Mouse (Mus musculus) liver, embryonic 16.5 days (tissue): ENCODE measurements around the gene Ppip5k1. TPM values are rescaled to one million over a fixed set of nuclear protein-coding genes. Genes with fewer than 3 reads are reported as not detected.

Experiments used
- ATAC-seq: fragments of 200-750 bp; cut with Nextera tagmentation; 2 replicates; pipeline ENCODE4 v1.8.0; 2017; ENCODE audit warnings: low read depth, mild to moderate bottlenecking, moderate number of reproducible peaks, moderate library complexity
- H3K27ac ChIP-seq: fragments of 300-500 bp; sonication (generic); 2 replicates; pipeline ENCODE4 v1.5.1; 2014; ENCODE audit warnings: mild to moderate bottlenecking, low read length
- H3K27me3 ChIP-seq: fragments of 300-500 bp; sonication (generic); 2 replicates; pipeline ENCODE4 v1.6.1; 2014; ENCODE audit warnings: low read depth, low read length, mixed read lengths; ENCODE audit not compliant: control insufficient read depth, insufficient read depth
- H3K36me3 ChIP-seq: fragments of 300-500 bp; sonication (generic); 2 replicates; pipeline ENCODE4 v1.6.1; 2014; ENCODE audit warnings: mild to moderate bottlenecking; ENCODE audit not compliant: control insufficient read depth, insufficient read depth
- H3K4me1 ChIP-seq: fragments of 300-500 bp; sonication (generic); 2 replicates; pipeline ENCODE4 v1.6.1; 2014; ENCODE audit warnings: low read depth, low read length, mixed read lengths; ENCODE audit not compliant: control insufficient read depth
- H3K4me2 ChIP-seq: fragments of 300-500 bp; sonication (generic); 2 replicates; pipeline ENCODE4 v1.6.1; 2014; ENCODE audit warnings: low read depth, low read length, mixed read lengths
- H3K4me3 ChIP-seq: fragments of 300-500 bp; sonication (generic); 2 replicates; pipeline ENCODE4 v1.5.1; 2014; ENCODE audit warnings: low read depth, mild to moderate bottlenecking, low read length
- H3K9ac ChIP-seq: fragments of 300-500 bp; sonication (generic); 2 replicates; pipeline ENCODE4 v1.6.1; 2014; ENCODE audit warnings: low read depth, low read length
- H3K9me3 ChIP-seq: fragments of 300-500 bp; sonication (generic); replicated peaks from 2 replicates; pipeline ENCODE4 v1.6.1; 2016; ENCODE audit warnings: low read length; ENCODE audit not compliant: control insufficient read depth
- WGBS: fragments of 180-500 bp; shearing (Covaris S2); extraction: QIAGEN DNeasy Blood & Tissue Kit; methylation state at CpG from one replicate; pipeline ENCODE4 v1.1.7; 2014; ENCODE audit not compliant: insufficient replicate concordance; 5-methylcytosine and 5-hydroxymethylcytosine counted together
- polyA plus RNA-seq: library from polyadenylated mRNA; unstranded; fragments of >200 nt; fragmentation: Nextera tagmentation; extraction: Ambion mirVana; gene quantifications from 2 replicates; pipeline ENCODE4 v1.2.1, GENCODE M21; 2015

The Ppip5k1 gene
- polyA plus RNA-seq, 1 experiment from 2014 or later = 5.6 TPM

DNA sequence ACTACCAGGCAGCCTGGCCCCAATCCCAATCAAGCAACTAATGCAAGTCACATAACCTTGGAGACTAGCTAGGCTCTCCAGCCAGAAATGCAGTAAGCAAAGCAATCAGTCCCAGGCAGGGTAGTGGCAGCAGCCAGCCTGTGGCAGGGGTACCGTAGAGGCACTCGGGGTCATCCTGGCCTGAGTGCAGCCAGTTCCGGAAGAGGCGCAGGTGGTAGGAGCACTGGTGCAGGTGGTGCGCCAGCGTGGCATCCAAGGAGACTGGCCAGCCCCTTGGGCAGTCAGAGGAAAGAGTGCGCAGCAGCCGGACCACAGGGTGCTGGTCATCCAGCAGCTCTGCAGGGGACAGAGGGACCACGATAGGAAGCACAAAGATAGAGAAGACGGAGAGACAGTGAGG, 32.2 kb downstream of the Ppip5k1 start:
- WGBS = 75% methylated on average over 10 of the region's 10 CpGs
- Histone ChIP-seq H3K4me3 (no peak overlapping the region), H3K27ac (no peak overlapping the region), H3K4me2 (no peak overlapping the region), H3K9ac (no peak overlapping the region), H3K36me3 (no peaks in the 10 kb centered on the region), H3K4me1 (no peaks in the 10 kb centered on the region), H3K27me3 (no peaks in the 10 kb centered on the region), H3K9me3 (no peaks in the 10 kb centered on the region)
- ATAC-seq = no peak

DNA sequence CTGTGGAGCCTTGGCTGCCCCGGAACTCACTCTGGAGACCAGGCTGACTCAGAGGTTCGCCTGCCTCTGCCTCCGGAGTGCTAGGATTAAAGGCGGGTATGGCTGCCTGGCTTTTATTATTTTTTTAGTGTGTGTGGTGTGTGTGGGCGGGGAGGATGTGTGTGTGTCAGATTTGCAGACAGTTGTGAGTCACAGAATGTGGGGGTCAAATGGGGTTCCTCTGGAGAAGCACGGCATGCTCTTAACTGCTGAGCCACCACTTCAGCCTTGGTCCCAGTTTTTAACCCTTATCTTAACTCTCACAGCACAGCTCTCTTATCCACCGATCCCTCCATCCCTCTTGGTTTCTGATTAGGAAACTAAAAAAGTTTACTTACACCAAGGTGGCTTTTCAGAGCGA, 38.9 kb downstream of the Ppip5k1 start:
- no peaks in the 10 kb centered on the region for H3K36me3 ChIP-seq
- H3K9me3 ChIP-seq = no peaks in the 10 kb centered on the region
- 41% methylated on average over 8 of the region's 8 CpGs for WGBS
- no peaks in the 10 kb centered on the region for H3K27me3 ChIP-seq
- no peak overlapping the region for H3K4me2 ChIP-seq
- H3K4me3 ChIP-seq = no peak overlapping the region
- no peak overlapping the region for H3K27ac ChIP-seq
- no peak overlapping the region for H3K9ac ChIP-seq
- ATAC-seq = no peak
- H3K4me1 ChIP-seq = no peaks in the 10 kb centered on the region

DNA sequence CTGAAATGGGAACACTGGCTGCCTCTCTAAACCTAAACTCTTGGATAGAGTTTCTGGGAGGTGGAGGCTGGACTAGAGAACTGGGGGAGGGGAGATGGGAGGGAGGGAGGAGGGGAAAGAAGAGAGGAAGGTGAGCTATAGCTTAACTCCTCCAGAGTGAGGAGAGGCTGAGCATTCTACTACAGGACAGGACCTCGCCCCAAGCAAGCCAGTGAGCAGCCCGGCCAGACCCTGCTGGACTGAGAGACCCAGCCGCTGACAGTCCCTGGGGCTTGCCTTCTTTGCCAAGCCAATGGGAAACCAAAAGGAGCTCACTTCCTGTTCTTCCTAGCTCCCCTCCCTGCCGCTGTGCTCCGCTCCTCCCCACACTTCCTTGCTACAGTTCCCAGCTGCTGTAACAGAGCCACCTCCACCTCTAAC, 46.2 kb downstream of the Ppip5k1 start:
- WGBS = 18% methylated on average over 5 of the region's 5 CpGs
- Histone ChIP-seq H3K27ac (no peak overlapping the region), H3K4me1 (no peaks in the 10 kb centered on the region), H3K9ac (no peak overlapping the region), H3K4me2 (no peak overlapping the region; the same call in 1 of the 2 replicates), H3K36me3 (no peaks in the 10 kb centered on the region), H3K9me3 (no peaks in the 10 kb centered on the region), H3K27me3 (peaks cover 6% of the 10 kb centered on the region), H3K4me3 (no peak overlapping the region)
- no peak for ATAC-seq

DNA sequence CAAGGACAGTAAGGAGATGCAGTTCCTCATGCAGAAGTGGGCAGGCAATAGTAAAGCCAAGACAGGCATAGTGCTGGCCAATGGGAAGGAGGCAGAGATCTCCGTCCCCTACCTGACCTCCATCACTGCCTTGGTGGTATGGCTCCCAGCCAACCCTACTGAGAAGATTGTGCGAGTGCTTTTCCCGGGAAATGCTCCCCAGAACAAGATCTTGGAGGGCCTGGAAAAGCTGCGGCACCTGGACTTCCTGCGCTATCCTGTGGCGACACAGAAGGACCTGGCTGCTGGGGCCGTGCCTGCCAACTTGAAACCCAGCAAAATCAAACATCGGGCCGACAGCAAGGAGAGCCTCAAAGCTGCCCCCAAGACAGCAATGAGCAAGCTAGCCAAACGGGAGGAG, 55.2 kb downstream of the Ppip5k1 start:
- Histone ChIP-seq H3K9ac (no peak overlapping the region), H3K4me2 (no peak overlapping the region), H3K27me3 (peaks cover 55% of the 10 kb centered on the region), H3K9me3 (no peaks in the 10 kb centered on the region), H3K4me1 (no peaks in the 10 kb centered on the region), H3K27ac (no peak overlapping the region), H3K4me3 (no peak overlapping the region), H3K36me3 (no peaks in the 10 kb centered on the region)
- 59% methylated on average over 10 of the region's 10 CpGs for WGBS
- ATAC-seq = no peak

DNA sequence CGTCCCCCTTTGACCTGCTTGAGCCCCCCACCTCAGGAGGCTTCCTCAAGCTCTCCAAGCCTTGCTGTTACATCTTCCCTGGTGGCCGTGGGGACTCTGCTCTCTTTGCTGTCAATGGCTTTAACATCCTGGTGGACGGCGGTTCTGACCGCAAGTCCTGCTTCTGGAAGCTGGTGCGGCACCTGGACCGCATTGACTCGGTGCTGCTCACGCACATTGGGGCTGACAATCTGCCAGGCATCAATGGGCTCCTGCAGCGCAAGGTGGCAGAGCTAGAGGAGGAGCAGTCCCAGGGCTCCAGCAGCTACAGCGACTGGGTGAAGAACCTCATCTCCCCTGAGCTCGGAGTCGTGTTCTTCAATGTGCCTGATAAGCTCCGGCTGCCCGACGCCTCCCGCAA, 55.7 kb downstream of the Ppip5k1 start:
- WGBS = 69% methylated on average over 17 of the region's 17 CpGs

DNA sequence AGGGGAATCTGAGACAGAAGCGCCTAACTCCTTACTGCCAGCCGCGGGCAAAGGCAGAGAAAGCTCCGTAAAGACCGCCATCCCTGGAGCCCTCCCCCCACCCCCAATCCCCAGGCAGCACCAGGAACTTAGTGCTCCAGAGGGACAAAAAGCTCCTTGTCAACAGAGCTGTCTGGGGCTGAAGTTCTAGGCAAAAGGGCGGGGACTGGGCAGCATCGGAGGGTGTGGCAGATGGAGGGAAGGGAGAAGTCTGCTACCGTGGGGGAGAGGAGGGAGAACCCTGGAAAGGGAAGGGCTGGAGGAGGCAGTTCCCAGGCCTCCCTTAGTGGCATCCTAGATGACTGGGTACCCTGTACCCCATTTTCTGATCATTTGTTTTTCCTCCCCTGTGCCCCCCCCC, 57.1 kb downstream of the Ppip5k1 start:
- 3% methylated on average over 8 of the region's 8 CpGs for WGBS
- H3K4me3 ChIP-seq = no peak overlapping the region
- no peak overlapping the region for H3K9ac ChIP-seq
- no peaks in the 10 kb centered on the region for H3K9me3 ChIP-seq
- no peak overlapping the region for H3K27ac ChIP-seq
- no peak overlapping the region for H3K4me2 ChIP-seq
- no peaks in the 10 kb centered on the region for H3K36me3 ChIP-seq
- ATAC-seq = no peak
- no peaks in the 10 kb centered on the region; the same call in 1 of the 2 replicates for H3K4me1 ChIP-seq
- H3K27me3 ChIP-seq = peaks cover 74% of the 10 kb centered on the region

More for the DNA sequence above, 55.7 kb downstream of the Ppip5k1 start:
- H3K4me3 ChIP-seq = no peak overlapping the region
- H3K4me2 ChIP-seq = no peak overlapping the region
- H3K9ac ChIP-seq = no peak overlapping the region
- H3K9me3 ChIP-seq = no peaks in the 10 kb centered on the region
- no peaks in the 10 kb centered on the region for H3K36me3 ChIP-seq
- peaks cover 60% of the 10 kb centered on the region for H3K27me3 ChIP-seq
- ATAC-seq = no peak
- no peaks in the 10 kb centered on the region for H3K4me1 ChIP-seq
- H3K27ac ChIP-seq = no peak overlapping the region

DNA sequence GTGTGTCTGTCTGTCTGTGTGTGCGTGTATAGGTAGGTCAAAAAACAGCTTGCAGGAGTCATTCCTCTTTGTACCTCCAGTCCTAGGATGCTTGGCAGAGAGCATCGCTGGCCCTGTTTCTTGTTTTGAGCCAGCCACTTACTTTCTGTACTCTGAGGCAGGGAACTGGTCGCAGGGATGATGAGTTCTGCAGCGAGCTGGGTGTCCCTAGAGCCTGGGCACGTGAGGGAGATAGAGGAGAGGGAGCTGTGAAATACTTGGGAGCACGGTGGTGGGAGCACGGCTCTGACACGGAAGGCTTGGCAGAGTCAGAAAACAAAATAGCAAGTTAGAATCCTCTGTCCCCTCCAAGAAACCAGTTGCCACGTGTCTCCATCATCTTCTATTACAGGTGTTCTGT, 57.5 kb downstream of the Ppip5k1 start:
- no peak for ATAC-seq
- no peak overlapping the region for H3K4me3 ChIP-seq
- no peak overlapping the region for H3K27ac ChIP-seq
- H3K36me3 ChIP-seq = no peaks in the 10 kb centered on the region
- WGBS = 7% methylated on average over 9 of the region's 9 CpGs
- H3K9ac ChIP-seq = no peak overlapping the region
- H3K4me2 ChIP-seq = no peak overlapping the region
- H3K27me3 ChIP-seq = peaks cover 78% of the 10 kb centered on the region
- no peaks in the 10 kb centered on the region; the same call in 1 of the 2 replicates for H3K4me1 ChIP-seq
- H3K9me3 ChIP-seq = no peaks in the 10 kb centered on the region

DNA sequence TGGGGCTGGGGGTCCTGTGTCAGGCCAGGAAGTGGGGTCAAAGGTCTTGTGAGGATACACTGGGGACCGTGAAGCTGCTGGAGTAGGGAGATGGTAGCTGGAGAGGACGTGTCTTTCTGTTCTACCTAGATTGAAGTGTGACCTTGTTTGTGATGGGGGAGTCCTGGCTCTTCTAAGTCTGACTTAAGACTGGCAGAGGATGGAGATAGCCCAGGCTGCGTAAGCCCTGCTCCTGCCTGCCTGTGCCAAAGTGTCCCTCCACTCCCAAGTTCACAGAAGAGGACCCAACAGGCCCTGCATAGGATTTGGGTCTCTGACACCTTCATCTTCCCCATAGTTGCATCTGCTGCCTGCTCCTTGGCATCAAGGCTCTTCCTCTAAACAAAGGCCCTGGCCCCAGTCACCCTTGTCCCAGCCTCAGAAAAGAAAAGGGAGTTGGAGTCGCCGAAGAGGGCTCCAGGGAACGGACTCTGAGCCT, 58.4 kb downstream of the Ppip5k1 start:
- Histone ChIP-seq H3K9me3 (no peaks in the 10 kb centered on the region), H3K4me2 (no peak overlapping the region), H3K9ac (no peak overlapping the region), H3K27ac (no peak overlapping the region), H3K36me3 (no peaks in the 10 kb centered on the region), H3K27me3 (peaks cover 84% of the 10 kb centered on the region), H3K4me3 (no peak overlapping the region), H3K4me1 (no peaks in the 10 kb centered on the region; the same call in 1 of the 2 replicates)
- no peak for ATAC-seq
- WGBS = 18% methylated on average over 6 of the region's 6 CpGs

DNA sequence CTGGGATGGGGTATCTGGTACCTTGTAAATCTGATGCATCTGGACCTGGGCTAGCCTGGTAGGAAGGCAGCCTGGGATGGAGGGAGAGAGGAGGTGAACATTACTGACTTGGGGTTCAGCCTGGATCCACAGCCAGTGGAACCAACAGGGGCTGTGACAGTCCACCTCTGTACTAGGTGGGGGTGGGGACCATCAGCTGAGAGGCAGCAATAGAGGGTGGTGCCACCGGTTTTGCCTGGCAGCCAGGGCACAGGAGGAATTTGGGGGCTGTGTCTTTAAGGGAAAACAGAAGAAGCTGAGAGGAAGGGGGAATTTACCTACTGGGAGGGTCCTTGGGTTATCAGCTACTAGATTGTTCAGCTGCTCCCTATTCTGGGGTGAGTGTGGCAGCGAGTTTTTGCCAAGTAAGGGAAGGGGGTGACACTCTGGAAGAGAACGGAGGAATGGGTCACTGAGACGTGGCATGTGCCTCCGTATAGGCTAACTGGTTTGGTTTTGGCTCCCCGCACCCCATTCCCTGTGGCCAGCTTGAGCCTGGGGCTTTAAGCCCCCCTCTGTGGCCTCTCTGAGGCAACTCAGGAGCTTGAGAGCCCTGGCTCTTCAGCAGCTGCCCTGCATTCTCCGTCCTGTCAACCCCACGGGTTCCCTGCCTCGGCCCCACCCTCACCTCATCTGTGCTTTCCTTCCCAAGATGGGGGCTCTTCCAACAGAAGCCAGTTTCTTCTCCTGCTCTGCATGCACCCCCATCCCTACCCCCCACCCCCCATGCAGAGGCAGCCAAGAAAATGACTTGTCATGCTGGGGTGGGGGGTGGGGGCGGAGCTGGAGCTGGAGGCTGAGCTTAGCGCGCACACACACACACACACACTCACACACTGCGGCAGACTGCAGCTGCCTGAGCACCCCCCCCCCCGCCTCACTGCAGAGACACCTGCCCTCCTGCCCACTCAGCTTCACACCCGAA, 59.3 kb downstream of the Ppip5k1 start:
- no peak overlapping the region for H3K27ac ChIP-seq
- no peaks in the 10 kb centered on the region for H3K9me3 ChIP-seq
- H3K36me3 ChIP-seq = no peaks in the 10 kb centered on the region
- ATAC-seq = no peak
- H3K4me1 ChIP-seq = no peaks in the 10 kb centered on the region; the same call in 1 of the 2 replicates
- peaks cover 91% of the 10 kb centered on the region for H3K27me3 ChIP-seq
- no peak overlapping the region for H3K4me3 ChIP-seq
- no peak overlapping the region for H3K9ac ChIP-seq
- peak overlapping the region; percentile 7; the same call in 1 of the 2 replicates for H3K4me2 ChIP-seq
- 3% methylated on average over 14 of the region's 15 CpGs for WGBS
